Mouse (Mus musculus) CH12.LX (cell line): ENCODE measurements at regions not wholly inside any gene's neighbourhood (a gene's known extent, or its start where the extent isn't known, plus 50 kb on each side); places are given as distances from the start of the nearest gene placed in this dataset.

Experiments used
- DNase-seq: peaks from one replicate; pipeline ENCODE4 v3.0.0-alpha.2; 2013; ENCODE audit errors: extremely low read depth
- H3K27ac ChIP-seq: 2 replicates; pipeline ENCODE4 v1.5.1; 2012; ENCODE audit warnings: low read depth, mild to moderate bottlenecking, control low read depth, moderate library complexity; ENCODE audit not compliant: insufficient read depth
- H3K27me3 ChIP-seq: replicated peaks from 2 replicates; pipeline ENCODE3; 2012; ENCODE audit warnings: inconsistent platforms
- H3K36me3 ChIP-seq, 2 experiments: replicated peaks in 1 of 2; 2 replicates each; pipeline versions ENCODE3 to v1.6.1; 2012; ENCODE audit warnings: inconsistent platforms in 1 of 2, low read length in 1 of 2, mild to moderate bottlenecking in 1 of 2, mixed read lengths in 1 of 2, moderate library complexity in 1 of 2; ENCODE audit not compliant: control insufficient read depth in 1 of 2, insufficient read depth in 1 of 2
- H3K4me1 ChIP-seq, 2 experiments: 2 replicates each; pipeline ENCODE4 v1.6.1; 2012; ENCODE audit warnings: inconsistent platforms in 1 of 2, moderate library complexity in 1 of 2; ENCODE audit not compliant: insufficient read depth in 2 of 2, control insufficient read depth in 1 of 2
- H3K4me2 ChIP-seq: 2 replicates; pipeline ENCODE4 v1.6.1; 2012; ENCODE audit warnings: low read depth, mild to moderate bottlenecking, control low read depth; ENCODE audit not compliant: poor library complexity, insufficient read depth, severe bottlenecking
- H3K4me3 ChIP-seq, 3 experiments: fragments of 150-350 bp in 1 of 3; sonication (generic) in 1 of 3; replicated peaks in 1 of 3; 2 replicates each; pipeline versions ENCODE3 to v1.5.1; 2011 to 2012; ENCODE audit warnings: low read depth in 2 of 3, low read length in 2 of 3, mild to moderate bottlenecking in 2 of 3, moderate library complexity in 2 of 3, control low read depth in 1 of 3, improper control_type of control experiment in 1 of 3, inconsistent platforms in 1 of 3, mixed read lengths in 1 of 3; ENCODE audit not compliant: poor library complexity in 1 of 3
- H3K79me2 ChIP-seq: replicated peaks from 2 replicates; pipeline ENCODE4 v1.6.1; 2012; ENCODE audit warnings: mild to moderate bottlenecking, moderate library complexity; ENCODE audit not compliant: control insufficient read depth, poor library complexity, insufficient read depth, severe bottlenecking; ENCODE audit errors: extremely low read depth
- H3K9ac ChIP-seq: 2 replicates; pipeline ENCODE4 v1.6.1; 2012; ENCODE audit warnings: low read depth, mild to moderate bottlenecking, control low read depth, moderate library complexity; ENCODE audit not compliant: insufficient read depth
- H3K9me3 ChIP-seq: replicated peaks from 2 replicates; pipeline ENCODE3; 2012; ENCODE audit warnings: low read length, inconsistent platforms, mixed read lengths
- CHD1 ChIP-seq: IDR thresholded peaks from 2 replicates; pipeline ENCODE4 v1.6.1; 2012; ENCODE audit warnings: low read depth, low read length, improper control_type of control experiment, inconsistent platforms
- CHD2 ChIP-seq: IDR thresholded peaks from 2 replicates; pipeline ENCODE4 v1.6.1; 2011; ENCODE audit warnings: low read length, improper control_type of control experiment
- E2F4 ChIP-seq: IDR thresholded peaks from 2 replicates; pipeline ENCODE4 v1.6.1; 2011; ENCODE audit warnings: low read depth, low read length, improper control_type of control experiment; ENCODE audit not compliant: insufficient replicate concordance
- EP300 ChIP-seq: IDR thresholded peaks from 2 replicates; pipeline ENCODE4 v1.6.1; 2011; ENCODE audit warnings: low read length, improper control_type of control experiment
- GABPA ChIP-seq: IDR thresholded peaks from 2 replicates; pipeline ENCODE4 v1.6.1; 2012; ENCODE audit warnings: low read depth, low read length, improper control_type of control experiment, inconsistent platforms; ENCODE audit not compliant: insufficient replicate concordance
- JUN ChIP-seq: IDR thresholded peaks from 2 replicates; pipeline ENCODE4 v1.6.1; 2011; ENCODE audit warnings: low read depth, mild to moderate bottlenecking, low read length, improper control_type of control experiment, moderate library complexity; ENCODE audit not compliant: insufficient read depth
- MAFK ChIP-seq: IDR thresholded peaks from 2 replicates; pipeline ENCODE4 v1.6.1; 2011; ENCODE audit warnings: low read length, improper control_type of control experiment; ENCODE audit not compliant: insufficient replicate concordance
- MAX ChIP-seq: IDR thresholded peaks from 2 replicates; pipeline ENCODE4 v1.6.1; 2011; ENCODE audit warnings: low read length, improper control_type of control experiment
- MEF2A ChIP-seq: IDR thresholded peaks from 2 replicates; pipeline ENCODE4 v1.6.1; 2014; ENCODE audit warnings: low read depth, mild to moderate bottlenecking, inconsistent platforms, low read length, improper control_type of control experiment, borderline replicate concordance
- MYC ChIP-seq: IDR thresholded peaks from 2 replicates; pipeline ENCODE4 v1.6.1; 2011; ENCODE audit warnings: low read depth, mild to moderate bottlenecking, improper control_type of control experiment, low read length
- NELFE ChIP-seq: IDR thresholded peaks from 2 replicates; pipeline ENCODE4 v1.6.1; 2011; ENCODE audit warnings: low read depth, low read length, improper control_type of control experiment
- NRF1 ChIP-seq: IDR thresholded peaks from 2 replicates; pipeline ENCODE4 v1.6.1; 2014; ENCODE audit warnings: low read depth, mild to moderate bottlenecking, inconsistent platforms, low read length, improper control_type of control experiment, moderate library complexity
- PAX5 ChIP-seq: IDR thresholded peaks from 2 replicates; pipeline ENCODE4 v1.6.1; 2012; ENCODE audit warnings: low read length, inconsistent platforms, mixed read lengths
- POLR2AphosphoS2 ChIP-seq: IDR thresholded peaks from 2 replicates; pipeline ENCODE4 v1.6.1; 2011; ENCODE audit warnings: low read depth, low read length, improper control_type of control experiment
- RAD21 ChIP-seq: IDR thresholded peaks from 2 replicates; pipeline ENCODE4 v1.6.1; 2011; ENCODE audit warnings: low read depth, mild to moderate bottlenecking, low read length, improper control_type of control experiment, moderate library complexity
- RCOR1 ChIP-seq: conservative IDR thresholded peaks from 2 replicates; pipeline ENCODE4 v1.6.1; 2012; ENCODE audit warnings: low read depth, mild to moderate bottlenecking, inconsistent platforms, low read length, improper control_type of control experiment
- SIN3A ChIP-seq: IDR thresholded peaks from 2 replicates; pipeline ENCODE4 v1.6.1; 2012; ENCODE audit warnings: low read length, improper control_type of control experiment, inconsistent platforms
- SMC3 ChIP-seq: IDR thresholded peaks from 2 replicates; pipeline ENCODE4 v1.6.1; 2011; ENCODE audit warnings: low read depth, low read length, improper control_type of control experiment
- TCF12 ChIP-seq: IDR thresholded peaks from 2 replicates; pipeline ENCODE4 v1.6.1; 2014; ENCODE audit warnings: low read depth, mild to moderate bottlenecking, inconsistent platforms, low read length, improper control_type of control experiment
- UBTF ChIP-seq: IDR thresholded peaks from 2 replicates; pipeline ENCODE4 v1.6.1; 2012; ENCODE audit warnings: low read depth, mild to moderate bottlenecking, inconsistent platforms, low read length, improper control_type of control experiment, moderate library complexity
- USF2 ChIP-seq: conservative IDR thresholded peaks from 2 replicates; pipeline ENCODE4 v1.6.1; 2011; ENCODE audit warnings: low read depth, low read length, improper control_type of control experiment
- ZNF384 ChIP-seq: IDR thresholded peaks from 2 replicates; pipeline ENCODE4 v1.6.1; 2012; ENCODE audit warnings: low read depth, low read length, improper control_type of control experiment, inconsistent platforms
- dilution Hi-C: fragments of 300-500 bp; cut with MboI; formaldehyde crosslinking; loops from 2 replicates; pipeline ENCODE4 v1.14.3; 2020; ENCODE audit warnings: low sequenced_read_pairs; ENCODE audit not compliant: extremely low pct_unique_long_range_greater_than_20kb, extremely low pct_ligation_motif_present
- in situ Hi-C: fragments of 300-500 bp; cut with MboI; formaldehyde crosslinking; loops from 3 replicates; pipeline ENCODE4 v1.14.3; 2019; ENCODE audit warnings: low sequenced_read_pairs, low pct_ligation_motif_present, low pct_unique_long_range_greater_than_20kb, mixed read lengths

DNA sequence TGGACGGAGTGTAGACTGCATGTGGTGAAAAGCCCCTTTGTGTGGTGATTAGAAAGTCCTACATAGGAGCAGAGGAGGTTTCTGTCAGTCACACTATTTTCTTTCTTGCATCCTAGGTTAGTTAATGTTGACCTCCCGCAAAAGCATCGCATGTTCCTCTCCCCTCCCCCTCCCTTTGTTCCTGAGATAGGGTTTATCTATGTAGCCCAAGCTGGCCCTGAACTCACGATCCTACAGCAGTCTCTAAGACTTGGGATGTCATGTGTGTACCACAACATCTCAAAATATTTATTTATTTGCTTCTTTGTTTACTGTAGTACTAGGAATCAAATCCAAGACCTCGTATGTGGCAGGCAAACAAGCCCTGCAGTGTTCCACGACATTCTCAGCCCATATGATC is 116.2 kb upstream of the Serp2 start:
- in situ Hi-C loops = no loop called here
- Histone ChIP-seq H3K79me2 (no peaks in the 10 kb centered on the region), H3K9ac (no peak overlapping the region), H3K4me1 (peaks cover 0 to 14% of the 10 kb centered on the region in 2 experiments; a peak in 2 of 4 replicates), H3K36me3 (no peaks in the 10 kb centered on the region), H3K27ac (no peak overlapping the region), H3K4me3 (no peak overlapping the region), H3K27me3 (no peaks in the 10 kb centered on the region), H3K4me2 (no peak overlapping the region), H3K9me3 (no peaks in the 10 kb centered on the region)
- no peak for DNase-seq
- dilution Hi-C loops = no loop called here
- TF ChIP-seq POLR2AphosphoS2 (no peak), GABPA (no peak), RAD21 (no peak), CHD1 (no peak), SMC3 (no peak), JUN (no peak), CHD2 (no peak), TCF12 (no peak), PAX5 (no peak)

DNA sequence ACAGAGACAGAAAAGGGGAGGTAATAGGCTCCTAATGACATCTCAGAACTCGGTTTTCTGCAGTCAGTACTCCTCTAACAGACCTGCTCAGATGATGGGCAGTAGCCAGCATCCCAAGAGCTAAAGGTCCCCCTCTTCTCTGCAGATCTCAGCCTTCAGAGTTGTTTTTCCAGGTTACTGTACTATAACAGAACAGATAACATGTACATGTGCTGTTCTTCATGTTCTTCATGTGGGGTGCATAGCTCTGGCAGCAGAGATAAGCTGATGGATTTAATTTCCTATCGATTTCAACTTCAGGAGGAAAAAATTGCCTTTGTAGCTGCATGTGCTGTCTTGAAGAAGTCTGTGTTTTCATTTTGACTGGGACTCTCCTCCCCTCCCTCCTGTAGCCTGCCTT is 115.8 kb upstream of the Serp2 start:
- H3K36me3 ChIP-seq = no peaks in the 10 kb centered on the region
- no peaks in the 10 kb centered on the region for H3K79me2 ChIP-seq
- H3K4me2 ChIP-seq = no peak overlapping the region
- H3K27me3 ChIP-seq = no peaks in the 10 kb centered on the region
- TF ChIP-seq NRF1 (no peak), MEF2A (no peak), CHD2 (no peak)
- H3K9ac ChIP-seq = no peak overlapping the region
- H3K27ac ChIP-seq = no peak overlapping the region
- dilution Hi-C loops = no loop called here
- H3K9me3 ChIP-seq = no peaks in the 10 kb centered on the region
- H3K4me1 ChIP-seq = peaks cover 0 to 12% of the 10 kb centered on the region in 2 experiments; a peak in 2 of 4 replicates
- in situ Hi-C loops = no loop called here
- no peak for DNase-seq
- no peak overlapping the region for H3K4me3 ChIP-seq

DNA sequence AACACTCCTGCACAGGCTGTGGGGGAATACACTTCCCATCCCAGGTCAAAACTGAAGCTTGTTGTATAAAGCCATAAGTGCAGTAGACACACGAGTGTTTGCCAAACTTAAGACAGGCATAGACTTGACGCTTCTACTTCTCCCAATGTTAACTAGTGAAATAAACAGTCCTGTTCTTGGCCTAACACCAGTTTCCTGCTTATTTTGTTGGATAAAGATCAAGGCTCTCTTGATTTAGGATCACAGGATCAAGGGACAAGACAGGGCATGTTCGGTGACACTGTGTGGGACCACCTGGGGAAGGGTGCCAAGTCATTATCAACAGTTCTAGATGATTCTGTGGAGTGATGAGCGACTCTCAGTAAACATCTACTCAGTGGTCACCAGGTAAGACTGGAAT is 114.3 kb upstream of the Serp2 start:
- H3K4me2 ChIP-seq = no peak overlapping the region
- no peak overlapping the region for H3K4me3 ChIP-seq
- no peaks in the 10 kb centered on the region for H3K27me3 ChIP-seq
- no peak for DNase-seq
- no peak overlapping the region for H3K9ac ChIP-seq
- no peak overlapping the region for H3K27ac ChIP-seq
- H3K79me2 ChIP-seq = no peaks in the 10 kb centered on the region
- TF ChIP-seq UBTF (no peak), NRF1 (no peak), MAX (no peak), MEF2A (no peak), EP300 (no peak), E2F4 (no peak), CHD2 (no peak), USF2 (no peak), TCF12 (no peak), SIN3A (no peak), MAFK (no peak), MYC (no peak), NELFE (no peak), ZNF384 (no peak), RCOR1 (no peak)
- no peaks in the 10 kb centered on the region for H3K9me3 ChIP-seq
- peaks cover 0 to 12% of the 10 kb centered on the region in 2 experiments; a peak in 2 of 4 replicates for H3K4me1 ChIP-seq
- in situ Hi-C loops = no loop called here
- dilution Hi-C loops = no loop called here
- H3K36me3 ChIP-seq = no peaks in the 10 kb centered on the region
